Mouse (Mus musculus) kidney, adult 2 months (tissue): ENCODE data around the gene Fos. TPM values are rescaled to one million over a fixed set of nuclear protein-coding genes. Genes with fewer than 3 reads are reported as not detected.
A peak's percentile ranks its signal among the peaks of the same experiment; 100 is the strongest.

Experiments
- DNase-seq: peaks from one replicate; pipeline ENCODE4 v3.0.0; 2021
- H3K27ac ChIP-seq: fragments of 200-500 bp; 2 replicates; pipeline ENCODE4 v1.5.1; 2012; ENCODE audit warnings: low read depth, low read length, control low read depth, inconsistent platforms; ENCODE audit not compliant: insufficient read depth
- H3K27me3 ChIP-seq: fragments of 200-500 bp; replicated peaks from 2 replicates; pipeline ENCODE4 v1.6.1; 2012; ENCODE audit warnings: mild to moderate bottlenecking, moderate library complexity, low read length, inconsistent platforms; ENCODE audit not compliant: control insufficient read depth, insufficient read depth
- H3K36me3 ChIP-seq: fragments of 200-500 bp; 2 replicates; pipeline ENCODE4 v1.6.1; 2012; ENCODE audit warnings: mild to moderate bottlenecking, moderate library complexity, low read length, inconsistent platforms; ENCODE audit not compliant: control insufficient read depth, insufficient read depth
- H3K4me1 ChIP-seq: fragments of 200-500 bp; 2 replicates; pipeline ENCODE4 v1.6.1; 2011; ENCODE audit warnings: low read length; ENCODE audit not compliant: control insufficient read depth, insufficient read depth
- H3K4me3 ChIP-seq: fragments of 200-500 bp; 2 replicates; pipeline ENCODE4 v1.5.1; 2011; ENCODE audit warnings: mild to moderate bottlenecking, low read depth, low read length, control low read depth; ENCODE audit not compliant: insufficient read depth
- CTCF ChIP-seq: fragments of 200-500 bp; conservative IDR thresholded peaks from 2 replicates; pipeline ENCODE4 v1.5.1; 2011; ENCODE audit warnings: low read depth, mild to moderate bottlenecking, control low read depth, low read length, moderate library complexity, mixed read lengths; ENCODE audit not compliant: insufficient read depth, insufficient read length
- POLR2A ChIP-seq: fragments of 200-500 bp; IDR thresholded peaks from one replicate; pipeline ENCODE4 v1.6.1; 2011; ENCODE audit warnings: low read depth, low read length, control low read depth
- WGBS: fragments of 180-500 bp; shearing (Covaris S2); methylation state at CpG from one replicate; pipeline ENCODE4 v1.1.7; 2018; 5-methylcytosine and 5-hydroxymethylcytosine counted together
- polyA plus RNA-seq: library from polyadenylated mRNA; depleted of rRNA; stranded (reverse); fragments of >200 nt; gene quantifications from 2 replicates; pipeline ENCODE4 v1.2.3, GENCODE M21; 2012

The Fos gene
- polyA plus RNA-seq, 1 experiment: 1.2 TPM

DNA sequence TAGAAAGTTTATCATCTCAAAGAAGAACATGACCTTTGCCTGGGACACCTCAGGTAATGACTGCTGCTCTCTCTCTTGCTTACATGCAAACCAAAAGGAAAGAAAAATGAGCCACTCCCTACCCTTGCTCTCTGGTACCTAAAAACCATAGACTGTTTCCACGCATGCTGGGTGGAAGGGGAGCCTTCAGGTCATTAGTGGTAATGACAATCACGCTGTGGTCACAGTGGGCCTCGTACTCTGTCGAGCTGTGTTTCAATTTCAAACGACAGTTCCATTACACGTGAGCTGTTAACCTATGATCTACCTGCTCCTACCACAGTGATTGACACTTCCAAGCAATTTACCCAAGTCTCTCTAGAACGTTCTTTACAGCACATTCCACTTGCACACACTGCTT lies 5.0 kb downstream of the Fos start:
- no peak for DNase-seq
- Histone ChIP-seq H3K27me3 (no peaks in the 10 kb centered on the region), H3K36me3 (no peaks in the 10 kb centered on the region), H3K4me1 (peaks cover 5% of the 10 kb centered on the region; the same call in 1 of the 2 replicates), H3K27ac (no peak overlapping the region), H3K4me3 (no peak overlapping the region)
- WGBS: 84% methylated on average over 7 of the region's 7 CpGs
- TF ChIP-seq POLR2A (no peak), CTCF (no peak)

DNA sequence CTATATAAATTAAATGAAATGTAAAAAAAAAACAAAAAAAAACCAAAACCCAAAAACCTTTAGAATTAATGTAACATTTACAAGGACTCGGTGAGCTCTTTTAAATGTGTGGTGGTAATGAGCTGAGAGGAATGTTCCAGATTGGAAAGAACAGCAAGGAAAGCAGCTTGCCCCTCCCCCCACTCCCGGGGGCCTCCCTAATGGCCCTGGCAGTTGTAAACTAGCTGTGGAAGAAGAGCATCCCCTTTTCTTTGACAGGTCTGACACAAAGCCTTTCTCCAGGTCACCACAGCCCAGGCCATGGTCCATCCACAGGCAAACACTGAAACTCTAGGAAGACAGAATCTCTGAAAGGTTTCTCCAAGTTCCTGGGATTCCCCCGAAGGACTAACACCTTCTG lies 5.5 kb downstream of the Fos start:
- WGBS: 38% methylated on average over 3 of the region's 3 CpGs
- no peak for DNase-seq
- Histone ChIP-seq H3K36me3 (no peaks in the 10 kb centered on the region), H3K27me3 (no peaks in the 10 kb centered on the region), H3K4me1 (peaks cover 5% of the 10 kb centered on the region; the same call in 1 of the 2 replicates), H3K4me3 (no peak overlapping the region), H3K27ac (no peak overlapping the region)
- TF ChIP-seq CTCF (no peak), POLR2A (no peak)

DNA sequence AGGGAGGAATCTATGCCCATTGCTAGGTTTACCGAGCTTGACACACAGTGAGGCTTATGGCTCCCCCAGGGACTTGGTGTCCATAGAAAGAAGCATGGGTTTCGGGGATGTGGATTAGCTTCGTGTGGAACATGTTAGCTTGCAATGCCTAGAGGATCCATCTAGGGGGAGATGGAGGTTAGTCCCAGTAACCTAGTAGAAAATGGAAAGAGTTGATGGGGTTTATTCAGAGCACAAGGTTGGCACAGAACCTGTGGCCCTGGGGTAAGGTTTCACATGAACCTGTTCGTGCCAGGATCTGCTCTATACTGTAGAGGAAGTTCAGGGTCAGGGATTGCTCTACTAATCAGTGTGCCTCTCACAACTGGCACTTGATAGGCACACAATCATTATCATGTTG lies 9.5 kb downstream of the Fos start:
- H3K4me3 ChIP-seq: no peak overlapping the region
- H3K36me3 ChIP-seq: no peaks in the 10 kb centered on the region
- no peak overlapping the region for H3K27ac ChIP-seq
- DNase-seq: no peak
- H3K27me3 ChIP-seq: no peaks in the 10 kb centered on the region
- TF ChIP-seq CTCF (no peak), POLR2A (no peak)
- 42% methylated on average over 4 of the region's 4 CpGs for WGBS
- no peaks in the 10 kb centered on the region; the same call in 1 of the 2 replicates for H3K4me1 ChIP-seq

DNA sequence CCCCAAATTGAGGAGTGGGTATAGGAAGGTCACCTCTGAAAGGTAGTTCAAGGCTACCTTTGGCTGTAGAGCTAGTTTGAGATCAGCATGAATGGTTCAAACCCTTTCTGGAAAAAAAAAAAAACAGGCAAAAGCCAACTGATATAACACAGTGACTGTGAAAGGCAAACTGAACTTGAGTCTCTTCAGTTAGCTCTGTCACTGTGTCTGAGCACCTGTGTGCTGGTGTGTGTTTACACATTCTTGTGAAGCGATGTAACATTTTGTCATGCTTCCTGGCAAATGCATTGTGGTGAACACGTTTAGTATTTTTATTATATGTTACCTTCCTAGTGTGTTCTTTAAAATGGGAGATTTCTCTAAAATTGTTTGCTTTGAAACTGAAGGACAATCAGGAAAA lies 11.0 kb downstream of the Fos start:
- TF ChIP-seq CTCF: no peak
- TF ChIP-seq POLR2A: no peak
- no peaks in the 10 kb centered on the region for H3K36me3 ChIP-seq
- no peak for DNase-seq
- WGBS: 74% methylated on average over 2 of the region's 2 CpGs
- H3K4me3 ChIP-seq: no peak overlapping the region
- H3K27me3 ChIP-seq: no peaks in the 10 kb centered on the region
- H3K4me1 ChIP-seq: no peaks in the 10 kb centered on the region; the same call in 1 of the 2 replicates
- H3K27ac ChIP-seq: no peak overlapping the region

DNA sequence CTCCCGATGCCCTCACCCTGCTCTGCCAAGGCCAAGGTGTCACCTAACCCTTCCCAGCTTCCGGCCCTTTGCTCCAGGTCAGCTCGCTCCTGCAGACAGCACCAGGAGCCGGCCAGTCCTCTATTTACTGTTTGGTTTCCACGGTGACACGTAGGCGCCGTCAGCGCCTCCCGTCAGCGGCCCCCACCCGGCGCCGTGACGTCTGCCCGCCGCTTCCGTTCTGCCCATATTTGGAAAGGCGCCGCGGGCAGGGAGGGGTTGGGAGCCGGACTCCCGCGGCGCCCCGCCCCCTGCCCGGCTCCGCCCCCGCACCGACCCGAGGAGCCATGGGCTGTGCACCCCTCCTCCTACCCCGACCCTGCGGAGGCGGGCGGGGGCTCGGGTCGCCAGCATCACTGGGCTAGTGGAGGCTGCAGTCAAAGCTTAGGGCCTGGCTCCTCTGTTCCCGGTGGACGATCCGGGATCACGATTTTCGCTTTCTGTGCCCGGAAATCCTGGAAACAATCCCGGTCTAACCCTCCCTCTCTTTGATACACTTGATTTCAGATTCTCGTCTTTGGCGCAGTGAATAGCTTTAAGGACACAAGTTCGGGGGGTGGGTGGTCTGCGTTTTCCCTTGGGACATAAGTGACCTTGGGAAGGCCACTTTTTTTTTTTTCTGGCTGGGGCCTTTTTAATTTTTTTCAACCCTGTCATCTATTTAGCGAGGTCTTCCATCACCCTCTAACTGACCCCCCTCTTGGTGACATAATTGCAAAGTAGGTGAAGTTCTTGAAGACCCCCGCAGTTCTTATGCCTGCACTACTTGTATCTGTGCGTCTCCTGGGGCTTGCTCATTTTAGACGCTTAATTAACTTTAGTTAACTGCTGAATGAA lies 12.4 kb downstream of the Fos start:
- Histone ChIP-seq H3K27ac (peak overlapping the region; percentile 66; the same call in 1 of the 2 replicates), H3K4me3 (peak overlapping the region; percentile 78), H3K36me3 (no peaks in the 10 kb centered on the region), H3K4me1 (no peaks in the 10 kb centered on the region; the same call in 1 of the 2 replicates), H3K27me3 (no peaks in the 10 kb centered on the region)
- TF ChIP-seq POLR2A (no peak), CTCF (no peak)
- under 1% methylated on average over 52 of the region's 52 CpGs for WGBS
- peak; percentile 97 for DNase-seq

DNA sequence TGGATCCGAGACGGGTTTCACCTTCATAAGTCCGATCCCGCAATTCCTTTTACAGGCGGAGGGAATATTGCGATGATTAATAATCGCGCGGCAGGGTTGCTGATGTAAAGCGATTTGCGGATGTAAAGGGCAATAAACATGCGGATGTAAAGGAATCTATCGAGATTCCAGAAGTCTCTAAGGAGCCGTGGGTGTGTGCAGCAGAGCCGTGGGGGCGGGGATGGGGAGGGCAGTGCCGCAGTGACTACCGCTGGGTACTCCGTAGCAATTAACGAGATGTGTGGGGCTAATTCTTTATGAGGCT lies 13.0 kb downstream of the Fos start:
- Histone ChIP-seq H3K4me1 (no peaks in the 10 kb centered on the region; the same call in 1 of the 2 replicates), H3K36me3 (no peaks in the 10 kb centered on the region), H3K27ac (no peak overlapping the region), H3K4me3 (peak overlapping the region; percentile 78), H3K27me3 (no peaks in the 10 kb centered on the region)
- TF ChIP-seq POLR2A (no peak), CTCF (no peak)
- DNase-seq: no peak
- WGBS: 1% methylated on average over 20 of the region's 20 CpGs

DNA sequence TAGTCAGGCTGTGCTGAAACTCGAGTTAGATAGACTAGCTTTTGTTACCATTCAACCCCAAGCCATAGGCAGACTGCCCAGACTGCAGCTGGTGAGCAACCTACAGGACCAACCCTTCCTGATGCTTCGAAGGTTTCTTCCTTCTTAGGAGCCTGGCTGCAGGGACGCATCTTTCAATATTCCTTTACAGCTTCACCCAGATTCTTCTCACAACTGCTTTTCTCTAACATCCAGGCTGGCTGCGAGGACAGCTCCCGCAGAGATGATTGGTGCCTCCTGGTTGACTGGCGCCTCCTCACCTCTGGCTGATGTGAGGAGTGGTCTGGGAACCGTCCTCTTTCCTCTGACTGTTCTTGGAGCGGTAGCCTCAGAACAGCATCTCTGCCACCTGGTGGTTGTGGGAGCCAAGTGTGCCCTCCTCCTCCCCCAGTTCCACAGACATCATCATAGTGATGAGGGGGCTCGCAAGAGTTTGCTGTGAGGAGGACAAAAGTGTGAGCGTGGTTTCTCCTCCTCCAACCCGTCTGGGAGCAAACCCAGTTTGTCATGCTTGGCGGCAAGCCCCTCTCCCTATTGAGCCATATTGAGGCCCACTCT lies 14.0 kb downstream of the Fos start:
- Histone ChIP-seq H3K36me3 (no peaks in the 10 kb centered on the region), H3K27me3 (no peaks in the 10 kb centered on the region), H3K27ac (no peak overlapping the region), H3K4me3 (peak overlapping the region; percentile 40), H3K4me1 (peaks cover 2% of the 10 kb centered on the region; the same call in 1 of the 2 replicates)
- peak; percentile 86 for TF ChIP-seq CTCF
- no peak for TF ChIP-seq POLR2A
- peak; percentile 69 for DNase-seq
- WGBS: 3% methylated on average over 12 of the region's 12 CpGs
